Mouse (Mus musculus): Measurements from ENCODE around the gene Cdc37. TPM values are rescaled to one million over a fixed set of nuclear protein-coding genes. Genes with fewer than 3 reads are reported as not detected.

Cdc37 gene
- total RNA-seq, 2 experiments from 2014 or later = 175 to 181 TPM

GRCm38 (mm10) chr9:21168161-21169123 lies 18.7 kb upstream of the Cdc37 start:
- peak; percentile 78 to 84 for DNase-seq (ENCODE audit: low spot score in 2 of 2)

GRCm38 (mm10) chr9:21167140-21168097 lies 17.6 kb upstream of the Cdc37 start:
- peak in 1 of 2 experiments; percentile 30 for DNase-seq (ENCODE audit: low spot score in 2 of 2)

DNA sequence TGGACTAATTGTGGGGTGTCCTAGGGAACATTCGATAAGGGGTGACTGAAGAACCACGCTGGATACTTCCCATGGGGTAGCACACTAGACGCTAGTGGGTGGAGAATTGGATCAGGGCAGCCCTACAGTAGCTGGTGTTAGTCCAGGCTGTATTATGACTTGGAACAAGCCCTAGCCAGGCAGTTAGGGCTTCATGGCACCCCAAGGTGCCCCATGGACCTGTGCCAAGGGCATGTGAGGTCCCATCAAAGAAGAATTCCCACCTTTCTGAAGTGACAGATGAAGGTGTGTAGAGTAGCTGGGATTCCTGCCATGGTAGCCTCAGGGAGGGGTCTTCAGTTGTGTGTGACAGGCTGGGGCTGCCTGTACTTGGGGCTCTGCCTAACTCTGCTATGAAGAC lies 16.7 kb upstream of the Cdc37 start:
- no peak for DNase-seq (ENCODE audit: low spot score in 2 of 2)

GRCm38 (mm10) chr9:21165952-21166451 lies 16.2 kb upstream of the Cdc37 start:
- DNase-seq (ENCODE audit: low spot score in 2 of 2) = peak; percentile 53 to 66

DNA sequence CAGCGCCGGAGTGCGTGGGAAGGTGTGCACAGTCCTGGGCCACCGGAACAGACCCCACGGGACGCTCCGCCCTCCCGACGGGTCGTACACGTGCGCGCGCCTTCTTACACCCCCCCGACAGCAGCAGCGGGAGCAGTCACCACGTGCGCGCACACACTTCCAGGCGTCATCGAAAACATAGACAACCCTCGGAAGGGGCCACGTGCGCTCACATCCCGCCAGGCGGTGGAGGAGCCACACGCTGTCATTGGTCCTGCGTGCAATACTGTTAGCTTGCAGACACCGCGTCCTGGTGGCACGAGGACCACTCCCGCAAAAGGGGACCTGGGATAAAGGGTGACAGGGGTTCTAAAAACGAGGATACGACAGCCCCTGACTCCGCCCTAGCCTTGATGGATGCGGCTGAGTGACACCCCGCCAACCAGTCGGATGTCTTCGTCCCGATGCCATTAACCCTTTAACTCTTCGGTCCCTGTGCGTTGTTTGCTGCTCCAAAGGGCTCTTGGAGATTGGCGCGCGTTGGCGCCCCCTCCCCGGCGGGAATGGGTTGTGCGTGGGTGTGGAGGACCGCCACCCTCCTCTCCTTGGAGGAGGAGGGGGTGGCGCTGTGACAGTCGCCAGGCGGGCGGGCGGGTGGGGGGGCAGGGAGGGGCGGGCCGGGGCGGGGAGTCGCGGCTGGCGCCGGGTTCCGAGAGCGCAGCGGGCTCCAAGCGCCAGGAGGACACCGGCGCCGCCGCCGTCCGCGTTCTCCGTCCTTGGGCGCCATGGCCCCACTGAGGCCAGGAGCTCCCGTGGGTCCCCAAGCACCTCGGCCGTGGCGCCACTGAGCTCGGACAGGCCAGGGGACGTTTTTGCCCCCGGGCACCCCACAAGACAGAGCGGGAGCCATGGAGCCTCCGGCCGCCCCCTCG lies 15.5 kb upstream of the Cdc37 start, which contains the start of gene Pde4a:
Gene Pde4a, plus strand, starts transcription at position 674 of the 911 bp plus-strand sequence.
- DNase-seq (ENCODE audit: low spot score in 2 of 2) = peak in 1 of 2 experiments; percentile 33

DNA sequence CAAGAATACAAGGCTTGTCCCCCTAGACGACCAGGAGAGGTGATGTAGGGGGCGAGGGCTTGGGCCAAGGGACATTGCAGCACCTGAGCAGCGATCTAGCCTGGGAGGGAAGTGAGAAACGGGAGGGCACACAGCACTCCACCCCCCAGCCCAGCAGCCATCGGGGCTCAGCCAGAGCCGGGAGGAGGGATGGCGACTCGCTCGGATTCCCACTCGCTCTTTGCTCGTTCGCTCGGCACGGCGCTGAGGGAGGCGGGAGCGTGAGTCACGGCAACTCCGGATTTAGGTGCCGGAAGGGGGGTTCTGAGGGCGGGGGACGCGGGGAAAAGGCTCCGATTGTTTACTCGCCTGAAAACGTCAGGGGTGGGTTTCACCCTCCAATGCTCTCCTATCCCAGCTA lies 14.3 kb upstream of the Cdc37 start:
- no peak for DNase-seq (ENCODE audit: low spot score in 2 of 2)

DNA sequence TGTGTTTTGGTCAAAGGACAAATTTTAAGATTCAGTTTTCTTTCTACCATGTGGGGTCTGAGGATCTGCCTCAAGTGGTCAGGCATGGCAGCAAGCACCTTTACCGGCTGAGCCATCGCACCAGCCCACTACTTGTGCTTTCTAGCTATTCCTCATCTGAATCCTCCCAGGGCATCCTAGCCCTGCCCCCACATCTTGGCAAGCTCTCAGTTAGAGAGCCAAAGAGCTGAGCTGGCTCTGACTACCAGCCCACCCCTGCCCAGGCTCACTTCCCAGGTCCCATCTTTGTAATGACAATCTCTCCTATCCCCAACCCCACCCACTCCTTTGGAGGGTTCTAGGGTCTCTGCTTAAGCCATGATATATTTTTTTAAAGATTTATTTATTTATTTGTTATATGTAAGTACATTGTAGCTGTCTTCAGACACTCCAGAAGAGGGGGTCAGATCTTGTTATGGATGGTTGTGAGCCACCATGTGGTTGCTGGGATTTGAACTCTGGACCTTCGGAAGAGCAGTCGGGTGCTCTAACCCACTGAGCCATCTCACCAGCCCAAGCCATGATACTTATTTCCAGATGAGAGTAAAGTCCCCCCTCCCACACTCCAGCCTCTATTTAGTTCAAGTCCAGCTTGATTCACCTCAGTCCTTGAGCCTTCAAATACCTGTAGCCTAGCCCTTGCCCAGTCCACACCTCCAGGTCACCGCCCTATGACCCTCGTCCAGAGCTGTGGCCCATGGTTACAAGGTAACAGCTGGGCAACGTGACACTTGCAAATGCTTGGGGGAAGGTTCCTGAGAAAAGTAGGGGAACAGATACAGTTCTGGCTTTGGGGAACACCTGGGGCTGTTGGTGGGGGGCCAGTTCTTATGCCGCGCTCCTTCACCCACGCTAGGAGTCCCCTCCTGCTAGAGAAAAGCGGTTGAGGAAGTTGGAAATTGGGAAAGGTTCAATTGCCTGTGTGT lies 13.6 kb upstream of the Cdc37 start:
- no peak for DNase-seq (ENCODE audit: low spot score in 2 of 2)

GRCm38 (mm10) chr9:21161209-21161909 lies 11.6 kb upstream of the Cdc37 start:
- peak; percentile 87 to 88 for DNase-seq (ENCODE audit: low spot score in 2 of 2)

DNA sequence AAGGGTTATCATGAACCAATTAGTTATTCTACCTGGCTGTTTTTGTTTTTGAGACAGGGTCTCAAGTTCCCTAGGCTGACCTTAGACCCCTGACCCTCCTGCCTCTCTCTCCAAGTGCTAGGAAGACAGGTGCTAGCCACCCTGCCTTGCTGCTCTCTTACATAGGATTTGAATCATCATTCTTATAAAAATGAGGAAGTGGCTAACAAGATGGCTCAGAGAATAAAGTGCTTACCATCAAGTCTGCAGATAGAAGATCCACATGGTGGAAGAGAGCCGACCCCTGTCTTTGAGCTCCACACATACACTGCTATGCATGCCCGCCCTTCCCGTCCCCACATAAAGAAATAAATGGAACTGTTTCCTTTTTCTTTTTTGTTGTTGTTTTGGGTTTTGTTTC lies 5.0 kb upstream of the Cdc37 start:
- no peak for DNase-seq (ENCODE audit: low spot score in 2 of 2)

DNA sequence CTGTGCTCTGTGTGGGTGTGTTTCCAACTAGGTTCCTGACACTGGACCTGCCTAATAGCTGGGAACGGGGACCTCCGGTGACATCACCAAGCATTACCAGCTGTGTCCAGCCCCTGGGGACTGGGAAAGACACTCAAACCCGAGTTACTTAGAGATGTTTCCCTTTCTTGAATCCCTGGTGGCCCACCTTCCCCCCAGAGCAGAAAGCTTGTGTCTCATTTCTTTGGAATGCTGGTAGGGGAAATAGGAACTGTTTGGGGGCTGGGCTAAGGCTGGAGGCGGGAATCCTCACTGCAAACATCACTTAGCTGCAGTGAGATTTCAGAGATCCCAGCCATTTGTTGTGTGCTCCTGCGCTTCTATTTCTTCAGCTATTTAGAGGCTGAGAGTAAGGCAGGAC lies 4.1 kb upstream of the Cdc37 start:
- no peak for DNase-seq (ENCODE audit: low spot score in 2 of 2)

GRCm38 (mm10) chr9:21153331-21153730 lies 3.5 kb upstream of the Cdc37 start:
- DNase-seq (ENCODE audit: low spot score in 2 of 2) = no peak

GRCm38 (mm10) chr9:21152715-21153114 lies 2.9 kb upstream of the Cdc37 start:
- no peak for DNase-seq (ENCODE audit: low spot score in 2 of 2)

DNA sequence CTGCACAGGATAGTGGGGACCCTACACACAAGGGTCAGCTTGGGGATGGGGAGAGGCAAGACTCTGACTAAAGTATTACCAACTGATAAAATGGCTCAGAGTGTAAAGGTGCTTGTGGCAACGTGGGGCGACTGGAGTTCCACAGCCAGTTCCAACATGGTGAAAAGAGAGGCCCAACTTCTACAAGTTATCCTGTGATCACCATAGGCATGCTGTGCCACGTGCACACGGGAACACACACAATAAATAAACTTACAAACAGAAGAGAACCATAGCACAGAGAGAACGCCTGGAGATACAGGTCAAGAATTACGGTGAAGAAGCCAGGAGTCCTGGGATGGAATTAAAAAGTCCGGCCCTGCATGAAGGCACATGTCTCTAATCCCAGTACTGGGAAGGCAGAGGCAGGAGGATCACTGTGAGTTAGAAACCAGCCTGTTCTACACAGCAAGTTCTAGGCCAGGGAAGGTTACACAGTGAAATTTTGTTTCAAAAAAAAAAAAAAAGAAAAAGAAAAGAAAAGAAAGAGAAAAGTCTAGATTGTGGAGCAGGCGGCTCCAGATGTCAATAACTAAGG lies 617 bp downstream of the Cdc37 start:
- no peak for DNase-seq (ENCODE audit: low spot score in 2 of 2)

DNA sequence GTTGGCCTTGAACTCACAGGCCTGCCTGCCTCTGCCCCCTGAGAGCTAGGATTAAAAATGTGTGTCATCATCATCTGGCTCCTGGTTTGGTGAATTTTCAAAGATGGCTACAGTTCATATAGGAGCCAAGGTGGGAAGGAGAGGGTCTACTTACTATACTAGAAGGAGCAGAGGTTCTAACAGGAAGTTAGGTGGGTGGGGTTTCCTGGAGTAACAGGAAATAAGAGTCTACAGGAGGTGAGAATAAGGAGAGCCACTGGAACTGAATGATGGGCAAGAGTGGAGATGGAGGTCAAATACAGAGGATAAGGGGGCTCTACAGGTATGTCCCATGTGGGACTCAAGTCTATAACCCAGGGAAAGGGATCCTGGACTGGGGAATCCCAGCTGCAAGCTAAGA lies 1.4 kb downstream of the Cdc37 start:
- no peak for DNase-seq (ENCODE audit: low spot score in 2 of 2)

DNA sequence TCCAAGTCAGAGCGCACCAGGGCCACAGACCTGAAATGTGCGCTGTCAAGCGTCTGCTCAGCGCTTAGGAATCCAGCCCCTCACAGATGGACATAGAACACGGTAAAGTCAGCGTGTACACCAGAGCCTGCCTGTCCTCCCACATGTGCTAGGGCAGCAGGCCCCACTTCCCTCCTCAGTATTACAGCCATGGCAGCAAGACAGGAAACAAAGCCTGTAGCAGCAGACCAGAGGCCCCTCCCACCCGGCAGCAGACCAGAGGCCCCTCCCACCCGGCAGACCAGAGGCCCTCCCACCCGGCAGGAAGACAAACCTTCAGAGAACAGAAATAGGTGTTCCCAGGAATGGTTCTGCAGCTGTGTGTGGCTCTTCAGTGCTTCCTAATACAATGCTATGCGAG lies 3.1 kb downstream of the Cdc37 start:
- no peak for DNase-seq (ENCODE audit: low spot score in 2 of 2)

DNA sequence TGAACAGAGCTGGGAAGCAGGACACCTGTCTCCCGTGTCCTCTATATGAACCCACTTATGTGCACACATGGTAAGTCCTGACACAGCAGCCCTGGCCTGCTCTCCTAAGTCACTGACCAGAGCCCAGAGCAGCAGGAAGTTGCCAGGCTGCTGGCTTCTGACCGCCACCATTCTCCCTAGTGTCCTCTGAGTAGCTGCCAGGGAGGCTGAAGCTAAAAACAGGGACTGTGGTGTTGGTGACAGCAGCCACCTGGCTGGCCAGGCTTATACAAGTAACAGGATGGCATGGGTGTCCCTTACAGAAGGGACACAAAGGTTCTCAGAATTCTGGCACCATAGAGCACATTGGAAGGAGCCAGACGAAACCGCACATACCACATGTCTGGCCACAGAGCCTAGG lies 4.4 kb downstream of the Cdc37 start:
- no peak for DNase-seq (ENCODE audit: low spot score in 2 of 2)

DNA sequence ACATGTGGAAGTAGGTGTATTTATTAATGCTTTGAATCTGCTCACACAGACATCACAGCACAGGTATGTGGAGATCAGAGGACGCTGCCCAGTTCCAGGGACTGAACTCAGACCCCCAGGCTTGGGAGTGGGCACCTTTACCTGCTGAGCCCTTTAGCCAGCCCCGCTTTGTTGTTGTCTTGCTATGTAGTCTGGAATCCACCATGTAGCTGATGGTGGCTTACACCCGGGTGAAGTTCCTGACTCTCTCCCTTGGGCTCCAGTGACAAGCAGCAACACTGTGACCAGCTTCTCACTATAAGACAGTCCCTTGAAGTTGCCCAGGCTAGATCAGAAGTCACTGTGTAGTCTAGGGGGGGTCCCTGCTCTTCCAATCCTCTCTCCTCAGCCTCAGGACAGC lies 5.4 kb downstream of the Cdc37 start:
- no peak for DNase-seq (ENCODE audit: low spot score in 2 of 2)

DNA sequence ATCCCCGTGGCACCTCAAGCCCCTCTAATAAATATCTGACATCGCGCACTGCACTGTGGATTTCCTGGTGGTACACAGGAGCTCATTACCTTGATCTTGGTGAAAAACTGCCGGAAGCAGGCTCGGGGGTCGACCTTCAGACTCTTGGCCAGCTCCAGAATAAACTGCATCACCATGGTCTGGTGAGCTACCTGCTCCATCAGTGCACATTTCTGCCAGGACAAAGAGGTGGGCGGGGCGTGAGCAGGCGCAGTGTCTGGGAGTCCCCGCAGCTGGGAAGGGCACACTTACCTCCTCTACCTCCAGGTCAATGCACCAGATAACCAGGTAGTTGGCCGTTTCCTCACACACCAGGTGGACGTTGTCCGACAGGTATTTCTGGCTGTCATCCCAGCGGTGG lies 7.9 kb downstream of the Cdc37 start:
- DNase-seq (ENCODE audit: low spot score in 2 of 2) = no peak

All from adrenal gland, adult 18-20 months (tissue).